Mouse (Mus musculus) ovary, adult 10 weeks (tissue): ENCODE data around the gene Pikfyve. TPM values are rescaled to one million over a fixed set of nuclear protein-coding genes. Genes with fewer than 3 reads are reported as not detected.

Source experiments
- polyA plus RNA-seq: library from polyadenylated mRNA; stranded (reverse); fragments of 350-450 nt; fragmentation: Illumina TruSeq; extraction: RNeasy Lipid Tissue Mini Kit (QIAGEN cat#74804); gene quantifications from one replicate; pipeline ENCODE4 v1.2.3, GENCODE M21; 2014

Pikfyve gene
- 23.3 TPM for polyA plus RNA-seq

GRCm38 (mm10) chr1:65186287-65187073, at the start of gene Pikfyve, which contains the start of gene Idh1:
Gene Pikfyve (plus strand): TSS chr1:65186683.
Gene Idh1 (minus strand): TSS chr1:65186500.

GRCm38 (mm10) chr1:65281756-65282155, 95.3 kb downstream of the Pikfyve start, which contains the start of gene Pth2r:
Gene Pth2r (plus strand): TSS chr1:65282056.

Other genes starting within 250 kb of the Pikfyve start
- 6.0 TPM for gene Plekhm3, start 229.9 kb upstream of the Pikfyve start, polyA plus RNA-seq
- 3,153 TPM for gene Akr1cl, start 153.9 kb upstream of the Pikfyve start, polyA plus RNA-seq
- gene Cryge, start 135.5 kb upstream of the Pikfyve start, polyA plus RNA-seq, result not detected
- gene Crygd, start 123.2 kb upstream of the Pikfyve start, polyA plus RNA-seq, result not detected
- not detected for gene Crygc, start 113.0 kb upstream of the Pikfyve start, polyA plus RNA-seq
- gene Crygb, start 104.4 kb upstream of the Pikfyve start, polyA plus RNA-seq, result 1.2 TPM
- not detected for gene Cryga, start 83.3 kb upstream of the Pikfyve start, polyA plus RNA-seq
- gene Gm28845, start 67.1 kb upstream of the Pikfyve start, polyA plus RNA-seq, result not detected
- 7.6 TPM for gene D630023F18Rik, start 63.5 kb upstream of the Pikfyve start, polyA plus RNA-seq
- 911 TPM for gene Idh1, start 183 bp upstream of the Pikfyve start, polyA plus RNA-seq
- not detected for gene Pth2r, start 95.4 kb downstream of the Pikfyve start, polyA plus RNA-seq